Mouse (Mus musculus) layer of hippocampus, adult 11-12 months (tissue): ENCODE measurements around the gene Borcs8.

Experiments used
- DNase-seq: peaks from one replicate; pipeline ENCODE4 v3.0.0; 2022; ENCODE audit warnings: low spot score

Borcs8 gene

DNA sequence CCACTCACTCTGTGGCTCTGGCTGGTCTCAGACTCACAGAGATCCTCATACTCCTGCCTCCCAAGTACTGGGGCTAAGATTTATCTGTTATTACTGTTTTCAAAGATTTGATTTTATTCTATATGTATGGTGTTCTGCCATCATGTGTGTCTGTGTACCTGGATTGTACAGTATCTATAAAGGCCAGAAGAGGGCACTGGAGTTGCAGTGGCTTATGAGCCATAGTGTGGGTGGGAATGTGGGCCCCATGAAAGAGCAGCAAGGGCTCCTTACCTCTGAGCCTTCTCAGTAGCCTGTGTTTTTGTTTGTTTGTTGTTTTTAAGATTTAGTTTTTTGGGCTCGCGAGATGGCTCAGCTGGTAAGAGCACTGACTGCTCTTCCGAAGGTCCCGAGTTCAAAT is 39.8 kb downstream of the Borcs8 start:
- DNase-seq = no peak

DNA sequence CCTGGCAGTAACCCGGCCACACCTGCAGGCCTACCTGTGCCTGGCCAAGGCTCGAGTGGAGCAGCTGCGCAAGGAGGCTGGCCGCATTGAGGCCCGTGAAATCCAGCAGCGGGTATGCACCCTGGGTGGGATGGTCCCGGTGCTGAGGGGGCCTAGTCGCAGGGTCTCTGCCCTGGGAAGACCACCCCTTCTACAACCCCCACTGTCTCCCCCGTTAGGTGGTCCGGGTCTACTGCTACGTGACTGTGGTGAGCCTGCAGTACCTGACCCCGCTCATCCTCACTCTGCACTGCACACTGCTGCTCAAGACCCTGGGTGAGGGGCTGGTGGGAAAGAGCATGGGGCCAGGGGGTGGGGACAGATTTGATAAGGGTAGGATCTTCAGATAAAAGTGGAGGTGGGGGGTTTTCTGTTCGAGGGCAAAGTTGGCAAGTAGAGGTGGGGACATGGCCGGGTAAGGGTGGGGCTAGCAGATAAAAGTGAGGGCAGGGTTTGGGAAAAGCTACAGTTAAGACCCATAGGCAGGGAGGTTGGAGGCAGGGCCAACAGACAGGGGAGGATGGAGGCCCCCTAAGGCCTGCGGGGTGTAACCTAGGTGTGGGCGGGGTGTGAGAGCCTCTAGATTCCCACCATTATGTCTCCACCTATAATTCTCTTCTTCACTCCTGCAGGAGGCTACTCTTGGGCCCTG is 42.1 kb downstream of the Borcs8 start:
- no peak for DNase-seq

DNA sequence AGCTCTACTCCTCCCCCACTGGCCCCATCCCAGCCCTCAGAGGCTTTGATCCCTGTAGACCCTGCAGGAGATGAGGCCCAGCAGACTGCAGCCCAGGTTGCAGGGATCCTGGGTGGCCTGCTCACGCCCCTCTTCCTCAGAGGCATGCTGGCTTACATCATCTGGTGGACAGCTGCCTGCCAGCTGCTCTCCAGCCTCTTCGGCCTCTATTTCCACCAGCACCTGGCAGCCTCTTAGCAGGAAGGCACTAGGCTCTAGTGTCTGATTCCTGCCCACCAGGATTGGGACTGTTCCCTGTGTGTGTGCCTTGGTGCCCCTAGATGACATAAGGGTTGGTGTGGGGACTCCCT is 42.6 kb downstream of the Borcs8 start:
- no peak for DNase-seq

DNA sequence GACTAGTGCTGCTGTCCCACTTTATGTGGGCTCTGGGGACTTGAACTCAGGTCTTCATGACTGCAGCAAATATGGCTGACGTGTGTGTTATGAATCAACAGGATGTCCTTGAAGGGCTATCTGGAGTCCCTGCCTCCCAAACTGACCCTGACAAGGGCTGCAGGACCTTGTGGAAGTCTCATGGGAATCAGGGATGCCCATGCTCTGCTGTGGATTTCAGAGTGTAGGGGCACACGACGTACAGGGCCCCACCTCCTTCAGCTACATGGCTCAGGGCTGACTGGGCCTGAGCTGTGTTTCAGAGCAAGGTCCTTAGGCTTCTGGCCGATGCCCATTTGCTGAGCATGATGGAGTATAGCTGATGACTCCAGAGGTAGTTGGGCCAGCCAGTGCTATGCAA is 43.9 kb downstream of the Borcs8 start:
- DNase-seq = no peak

DNA sequence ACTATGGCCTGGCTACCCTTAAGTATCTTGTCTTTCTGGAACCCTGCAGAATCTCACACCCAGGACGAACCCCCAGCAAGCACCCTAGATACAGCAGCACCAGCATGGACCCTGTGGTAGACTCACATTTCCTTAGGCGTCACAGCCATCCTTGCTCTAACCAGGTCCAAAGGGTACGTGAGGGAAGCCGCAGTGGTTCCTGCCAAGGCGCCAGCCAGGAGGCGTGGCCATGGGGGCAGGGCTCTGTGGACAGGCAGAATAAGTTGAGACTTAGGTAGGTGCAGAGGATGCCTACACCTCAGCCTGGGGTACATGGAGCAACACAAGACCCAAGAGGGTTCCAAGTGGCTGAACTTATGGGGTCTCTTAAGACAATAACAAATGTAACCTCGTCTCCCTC is 49.4 kb downstream of the Borcs8 start:
- DNase-seq = no peak

GRCm38 (mm10) chr8:70193238-70193637 is 53.9 kb downstream of the Borcs8 start:
- DNase-seq = no peak

DNA sequence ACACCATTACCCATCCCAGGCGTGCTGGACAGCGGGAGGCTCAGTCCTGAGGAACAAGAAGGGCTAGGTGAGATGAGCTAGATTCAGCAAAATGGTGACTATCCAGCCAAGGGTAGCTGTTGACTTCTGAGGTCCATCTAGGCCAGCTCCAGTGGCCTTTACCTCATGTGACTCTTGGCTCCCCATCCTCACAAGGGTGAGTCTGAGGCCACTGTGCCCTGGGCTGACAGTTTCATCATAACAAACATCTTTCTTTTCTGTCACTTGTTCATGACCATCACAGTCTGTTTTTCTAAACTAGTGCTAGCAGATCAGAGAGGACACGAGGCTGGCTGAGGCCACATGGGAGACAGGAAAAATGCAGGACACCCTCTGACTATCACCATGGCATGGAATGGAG is 54.9 kb downstream of the Borcs8 start:
- no peak for DNase-seq

DNA sequence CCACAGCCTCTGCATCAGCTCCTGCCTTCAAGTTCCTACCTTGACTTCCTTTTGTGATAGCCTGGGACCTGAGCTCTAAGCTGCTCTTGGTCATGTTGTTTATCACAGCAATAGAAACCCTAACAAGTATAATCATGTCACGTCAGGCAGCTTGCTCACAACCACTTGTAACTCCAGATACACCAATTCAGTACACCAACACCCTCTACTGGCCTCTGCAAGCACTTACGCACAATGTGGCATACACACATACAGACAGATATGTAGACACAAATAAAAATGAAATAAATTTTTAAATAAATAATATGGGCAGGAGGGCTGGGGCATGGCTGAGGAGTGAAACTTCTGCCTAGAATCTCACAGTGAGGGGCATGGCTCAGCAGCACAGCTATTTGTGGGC is 56.5 kb downstream of the Borcs8 start:
- DNase-seq = no peak
